9 mouse cellular contexts compared by ENCODE assay signal in the genomic region with DNA sequence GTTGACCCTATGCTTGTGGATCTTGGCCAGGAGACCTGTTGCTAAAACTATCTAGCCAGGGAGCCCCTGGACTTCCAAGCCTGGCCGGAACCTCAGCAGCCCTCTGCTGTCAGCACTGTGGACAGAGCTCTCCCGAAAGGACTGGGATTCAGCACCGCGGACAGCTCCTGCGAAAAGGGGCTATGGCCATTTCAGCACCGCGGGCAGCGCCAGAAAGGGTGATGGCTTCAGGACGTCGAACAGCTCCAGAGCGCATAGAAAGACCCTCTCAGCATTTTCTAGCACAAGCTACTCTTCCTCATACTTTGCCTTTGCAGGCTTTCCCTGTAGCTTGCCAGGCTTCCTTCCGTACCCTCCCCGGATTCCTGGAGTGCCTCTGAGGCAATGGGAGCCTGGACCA. TPM values are rescaled to one million over a fixed set of nuclear protein-coding genes. Genes with fewer than 3 reads are reported as not detected.
DNase-seq lines count a peak whose midpoint lies in the region; ATAC-seq lines count a peak whose summit lies in the region.
"Had no signal": no experiment of that assay in that cellular context is flagged by ENCODE, and none has a peak within 500 bp of the region (broad histone marks: within the 10 kb centered on the region; RNA-seq: fewer than 3 reads in every experiment).

No protein-coding gene starts in this region.

- H3K27ac ChIP-seq in kidney, embryonic 16.5 days (ENCODE audit: low read length), result no peak overlapping the region
- no peak overlapping the region for H3K27ac ChIP-seq in lung, embryonic 16.5 days (ENCODE audit: low read length)

- DNase-seq in right cerebral cortex, postnatal 14 days, result peak; percentile 81
- no peak for DNase-seq in right cerebral cortex, adult 18-20 months
- peak; percentile 77 to 78 for DNase-seq in cerebellum, postnatal 4 days (ENCODE audit: low spot score in 2 of 2)
- DNase-seq in gastrocnemius, postnatal 4 days (ENCODE audit: low spot score in 2 of 2), result peak; percentile 92 to 94
- DNase-seq in ovary, adult 18-20 months (ENCODE audit: low spot score), result peak; percentile 77
- peak; percentile 81 to 96 for DNase-seq in urinary bladder, adult 18-20 months (ENCODE audit: low spot score in 2 of 2)

- H3K4me3 ChIP-seq in kidney, embryonic 16.5 days (ENCODE audit: low read length), result no peak overlapping the region
- H3K4me3 ChIP-seq in lung, embryonic 16.5 days (ENCODE audit: low read length), result no peak overlapping the region
- H3K4me3 ChIP-seq: erythroblast, embryonic 14.5 days had no signal

- ATAC-seq in kidney, embryonic 16.5 days (ENCODE audit: low FRiP score, low TSS enrichment), result 0 out of 2 replicates have a peak, but pooled peaks have one; percentile 31
- ATAC-seq in lung, embryonic 16.5 days (ENCODE audit: low read depth), result peak; percentile 74

- no peaks in the 10 kb centered on the region for H3K36me3 ChIP-seq in kidney, embryonic 16.5 days (ENCODE audit: insufficient read depth, low read length)
- H3K36me3 ChIP-seq in lung, embryonic 16.5 days (ENCODE audit: control insufficient read depth, insufficient read depth, low read length), result no peaks in the 10 kb centered on the region

- 3% methylated on average over 13 of the region's 13 CpGs for WGBS in kidney, embryonic 16.5 days
- WGBS in lung, embryonic 16.5 days, result 3% methylated on average over 13 of the region's 13 CpGs

- H3K9me3 ChIP-seq in kidney, embryonic 16.5 days (ENCODE audit: low read length), result no peaks in the 10 kb centered on the region
- H3K9me3 ChIP-seq in lung, embryonic 16.5 days (ENCODE audit: control insufficient read depth, low read length), result no peaks in the 10 kb centered on the region

- H3K4me2 ChIP-seq in kidney, embryonic 16.5 days (replicated peaks; ENCODE audit: low read depth, low read length), result no peak overlapping the region
- H3K4me2 ChIP-seq in lung, embryonic 16.5 days (ENCODE audit: low read depth, low read length), result no peak overlapping the region

- no peaks in the 10 kb centered on the region for H3K4me1 ChIP-seq in kidney, embryonic 16.5 days (ENCODE audit: insufficient read depth, low read length)
- H3K4me1 ChIP-seq in lung, embryonic 16.5 days (replicated peaks; ENCODE audit: control insufficient read depth, insufficient read depth, low read length), result no peaks in the 10 kb centered on the region

- H3K9ac ChIP-seq in kidney, embryonic 16.5 days (replicated peaks; ENCODE audit: low read length), result no peak overlapping the region
- H3K9ac ChIP-seq in lung, embryonic 16.5 days (ENCODE audit: low read length), result no peak overlapping the region

- H3K27me3 ChIP-seq in kidney, embryonic 16.5 days (ENCODE audit: insufficient read depth, low read length), result peaks cover 50% of the 10 kb centered on the region
- H3K27me3 ChIP-seq in lung, embryonic 16.5 days (ENCODE audit: control insufficient read depth, insufficient read depth, low read depth, low read length), result peaks cover 23% of the 10 kb centered on the region

RNA-seq across cellular contexts. Expression of a gene that starts 1.1 kb away (rescaled TPM):
- total RNA-seq in gastrocnemius, postnatal 4 days (2021), result under 1 TPM; 0.10 to 0.20 TPM
- not detected in 2 replicates for polyA plus RNA-seq in kidney, embryonic 16.5 days (2015; fragmentation: Nextera tagmentation; extraction: Ambion mirVana)
- polyA plus RNA-seq in lung, embryonic 16.5 days (2015; fragmentation: Nextera tagmentation; extraction: Ambion mirVana), result 0.09 TPM in 1 of 2 replicates, not detected in the other
- polyA plus RNA-seq: erythroblast, embryonic 14.5 days had no signal

RNA-seq across cellular contexts. Expression of a gene that starts 27.1 kb away (rescaled TPM):
- 10 to 100 TPM; 54.4 to 60.4 TPM for total RNA-seq in gastrocnemius, postnatal 4 days (2021)
- polyA plus RNA-seq in kidney, embryonic 16.5 days (2015; fragmentation: Nextera tagmentation; extraction: Ambion mirVana), result 102 and 106 TPM in 2 replicates
- 90.6 and 93.4 TPM in 2 replicates for polyA plus RNA-seq in lung, embryonic 16.5 days (2015; fragmentation: Nextera tagmentation; extraction: Ambion mirVana)

RNA-seq across cellular contexts. Expression of a gene that starts 34.6 kb away (rescaled TPM):
- 1 to 10 TPM; 8.7 to 9.2 TPM for total RNA-seq in gastrocnemius, postnatal 4 days (2021)
- 6.4 and 7.1 TPM in 2 replicates for polyA plus RNA-seq in kidney, embryonic 16.5 days (2015; fragmentation: Nextera tagmentation; extraction: Ambion mirVana)
- 2.7 and 3.6 TPM in 2 replicates for polyA plus RNA-seq in lung, embryonic 16.5 days (2015; fragmentation: Nextera tagmentation; extraction: Ambion mirVana)

RNA-seq across cellular contexts. Expression of a gene that starts 46.1 kb away (rescaled TPM):
- total RNA-seq in gastrocnemius, postnatal 4 days (2021), result 1 to 10 TPM; 1.7 to 2.2 TPM
- 2.4 and 3.8 TPM in 2 replicates for polyA plus RNA-seq in kidney, embryonic 16.5 days (2015; fragmentation: Nextera tagmentation; extraction: Ambion mirVana)
- 1.9 and 2.1 TPM in 2 replicates for polyA plus RNA-seq in lung, embryonic 16.5 days (2015; fragmentation: Nextera tagmentation; extraction: Ambion mirVana)
- polyA plus RNA-seq: erythroblast, embryonic 14.5 days had no signal

RNA-seq across cellular contexts. Expression of a gene that starts 49.6 kb away (rescaled TPM):
- 10 to 100 TPM; 28.5 to 31.4 TPM for total RNA-seq in gastrocnemius, postnatal 4 days (2021)
- polyA plus RNA-seq in kidney, embryonic 16.5 days (2015; fragmentation: Nextera tagmentation; extraction: Ambion mirVana), result 60.2 and 65.1 TPM in 2 replicates
- 47.6 and 49.4 TPM in 2 replicates for polyA plus RNA-seq in lung, embryonic 16.5 days (2015; fragmentation: Nextera tagmentation; extraction: Ambion mirVana)
